Mouse (Mus musculus) neural tube, embryonic 15.5 days (tissue): Measurements from ENCODE around the gene Tmem177. TPM values are rescaled to one million over a fixed set of nuclear protein-coding genes. Genes with fewer than 3 reads are reported as not detected.

Experiments used
- ATAC-seq: fragments of 200-750 bp; cut with Nextera tagmentation; 2 replicates; pipeline ENCODE4 v1.8.0; 2017; ENCODE audit warnings: mild to moderate bottlenecking, moderate TSS enrichment, moderate library complexity; ENCODE audit not compliant: low FRiP score
- H3K27ac ChIP-seq: fragments of 300-500 bp; sonication (generic); replicated peaks from 2 replicates; pipeline ENCODE4 v1.5.1; 2015; ENCODE audit warnings: mild to moderate bottlenecking, inconsistent platforms
- H3K27me3 ChIP-seq: fragments of 300-500 bp; sonication (generic); replicated peaks from 2 replicates; pipeline ENCODE4 v1.6.1; 2015; ENCODE audit warnings: inconsistent platforms
- H3K36me3 ChIP-seq: fragments of 300-500 bp; sonication (generic); 2 replicates; pipeline ENCODE4 v1.6.1; 2015; ENCODE audit warnings: inconsistent platforms
- H3K4me1 ChIP-seq: fragments of 300-500 bp; sonication (generic); 2 replicates; pipeline ENCODE4 v1.6.1; 2015; ENCODE audit warnings: inconsistent platforms
- H3K4me2 ChIP-seq: fragments of 300-500 bp; sonication (generic); 2 replicates; pipeline ENCODE4 v1.6.1; 2015; ENCODE audit warnings: inconsistent platforms, mild to moderate bottlenecking, moderate library complexity
- H3K4me3 ChIP-seq: fragments of 300-500 bp; sonication (generic); replicated peaks from 2 replicates; pipeline ENCODE4 v1.5.1; 2015; ENCODE audit warnings: mild to moderate bottlenecking, inconsistent platforms
- H3K9ac ChIP-seq: fragments of 300-500 bp; sonication (generic); replicated peaks from 2 replicates; pipeline ENCODE4 v1.6.1; 2015; ENCODE audit warnings: mild to moderate bottlenecking, inconsistent platforms
- H3K9me3 ChIP-seq: fragments of 300-500 bp; sonication (generic); replicated peaks from 2 replicates; pipeline ENCODE4 v1.6.1; 2016; ENCODE audit warnings: inconsistent platforms
- WGBS: fragments of 180-500 bp; shearing (Covaris S2); methylation state at CpG from one replicate; pipeline ENCODE4 v1.1.7; 2015; ENCODE audit warnings: mixed read lengths; 5-methylcytosine and 5-hydroxymethylcytosine counted together
- polyA plus RNA-seq: library from polyadenylated mRNA; unstranded; fragments of >200 nt; fragmentation: Nextera tagmentation; extraction: Ambion mirVana; gene quantifications from 2 replicates; pipeline ENCODE4 v1.2.1, GENCODE M21; 2015

Gene Tmem177
- polyA plus RNA-seq, 1 experiment from 2014 or later = 5.9 TPM

- Histone ChIP-seq H3K4me1 (no peaks in the 10 kb centered on the region), H3K9ac (no peak overlapping the region), H3K4me2 (no peak overlapping the region), H3K9me3 (no peaks in the 10 kb centered on the region), H3K36me3 (no peaks in the 10 kb centered on the region), H3K4me3 (no peak overlapping the region), H3K27ac (no peak overlapping the region), H3K27me3 (no peaks in the 10 kb centered on the region)
- 74% methylated on average over 7 of the region's 7 CpGs for WGBS
- ATAC-seq = no peak
Measured at GRCm38 (mm10) chr1:119886320-119886719, 26.7 kb downstream of the Tmem177 start.

GRCm38 (mm10) chr1:119884272-119884671 lies 28.7 kb downstream of the Tmem177 start:
- H3K36me3 ChIP-seq = no peaks in the 10 kb centered on the region
- H3K27ac ChIP-seq = no peak overlapping the region
- no peak for ATAC-seq
- H3K4me3 ChIP-seq = no peak overlapping the region
- no peaks in the 10 kb centered on the region for H3K9me3 ChIP-seq
- no peak overlapping the region for H3K9ac ChIP-seq
- no peaks in the 10 kb centered on the region for H3K27me3 ChIP-seq
- no peak overlapping the region for H3K4me2 ChIP-seq
- H3K4me1 ChIP-seq = peaks cover 6% of the 10 kb centered on the region; the same call in 1 of the 2 replicates
- WGBS = 81% methylated on average over 3 of the region's 3 CpGs

DNA sequence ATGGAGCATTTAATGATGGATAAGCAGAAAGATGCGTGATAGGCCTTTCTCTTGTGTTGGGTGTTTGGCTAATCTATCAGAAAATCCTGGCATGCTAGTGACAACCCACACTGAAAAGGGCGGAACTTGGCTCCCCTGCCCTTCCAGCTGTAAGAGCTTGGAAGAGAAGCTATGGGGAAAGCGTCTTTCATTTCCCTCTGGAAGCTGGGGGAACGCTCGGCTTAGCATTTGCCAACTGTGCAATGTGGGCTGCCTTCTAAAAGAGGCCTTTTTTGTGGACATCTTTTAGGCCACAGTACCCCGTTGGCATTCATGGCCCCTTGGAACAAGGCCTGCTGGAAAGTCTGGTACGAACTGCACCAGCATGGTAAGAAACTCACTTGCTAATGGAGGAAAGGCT lies 34.1 kb downstream of the Tmem177 start:
- Histone ChIP-seq H3K4me1 (peaks cover 12% of the 10 kb centered on the region; the same call in 1 of the 2 replicates), H3K9ac (no peak overlapping the region), H3K27me3 (no peaks in the 10 kb centered on the region), H3K9me3 (no peaks in the 10 kb centered on the region), H3K4me2 (no peak overlapping the region), H3K36me3 (no peaks in the 10 kb centered on the region), H3K27ac (peak overlapping the region; percentile 58; the same call in 1 of the 2 replicates), H3K4me3 (no peak overlapping the region)
- peak; percentile 69 for ATAC-seq
- WGBS = 60% methylated on average over 7 of the region's 7 CpGs

- Histone ChIP-seq H3K4me2 (no peak overlapping the region), H3K4me1 (peaks cover 12% of the 10 kb centered on the region; the same call in 1 of the 2 replicates), H3K9ac (no peak overlapping the region), H3K9me3 (no peaks in the 10 kb centered on the region), H3K27ac (no peak overlapping the region), H3K27me3 (no peaks in the 10 kb centered on the region), H3K4me3 (no peak overlapping the region), H3K36me3 (no peaks in the 10 kb centered on the region)
- WGBS = 93% methylated on average over 4 of the region's 4 CpGs
- no peak for ATAC-seq
Measured at GRCm38 (mm10) chr1:119877469-119877868, 35.5 kb downstream of the Tmem177 start.

- no peak overlapping the region for H3K9ac ChIP-seq
- no peaks in the 10 kb centered on the region for H3K36me3 ChIP-seq
- 38% methylated on average over 13 of the region's 13 CpGs for WGBS
- H3K9me3 ChIP-seq = no peaks in the 10 kb centered on the region
- peaks cover 3% of the 10 kb centered on the region for H3K4me1 ChIP-seq
- no peaks in the 10 kb centered on the region for H3K27me3 ChIP-seq
- no peak overlapping the region for H3K4me2 ChIP-seq
- H3K27ac ChIP-seq = no peak overlapping the region
- no peak for ATAC-seq
- H3K4me3 ChIP-seq = no peak overlapping the region
Measured at GRCm38 (mm10) chr1:119868395-119869161, 44.4 kb downstream of the Tmem177 start.

GRCm38 (mm10) chr1:119867300-119867699 lies 45.7 kb downstream of the Tmem177 start:
- no peak overlapping the region for H3K27ac ChIP-seq
- H3K27me3 ChIP-seq = no peaks in the 10 kb centered on the region
- H3K4me3 ChIP-seq = no peak overlapping the region
- H3K4me1 ChIP-seq = peaks cover 3% of the 10 kb centered on the region
- ATAC-seq = no peak
- H3K4me2 ChIP-seq = no peak overlapping the region
- no peak overlapping the region for H3K9ac ChIP-seq
- no peaks in the 10 kb centered on the region for H3K36me3 ChIP-seq
- WGBS = 50% methylated on average over 2 of the region's 2 CpGs
- H3K9me3 ChIP-seq = no peaks in the 10 kb centered on the region

DNA sequence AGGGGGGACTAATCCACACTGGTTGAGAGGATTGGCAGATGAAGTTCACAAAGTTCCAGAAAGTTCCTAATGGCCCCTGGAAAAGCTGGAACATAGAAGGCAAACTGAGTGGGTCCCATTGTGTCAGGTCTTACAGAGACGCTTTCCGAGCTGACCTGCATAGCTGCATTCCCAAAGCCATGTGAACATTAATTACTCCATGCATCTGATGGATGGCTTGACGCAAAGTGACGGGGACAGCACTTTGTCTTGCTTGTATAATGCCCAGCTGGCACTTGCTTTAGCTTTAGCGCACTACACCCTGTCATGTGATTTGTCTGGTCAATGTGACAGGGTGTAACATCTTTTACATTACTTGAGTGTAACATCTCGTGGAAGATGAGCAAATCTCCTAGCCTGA lies 47.7 kb downstream of the Tmem177 start:
- Histone ChIP-seq H3K4me2 (no peak overlapping the region), H3K36me3 (no peaks in the 10 kb centered on the region), H3K9me3 (no peaks in the 10 kb centered on the region), H3K4me3 (no peak overlapping the region), H3K27me3 (no peaks in the 10 kb centered on the region), H3K9ac (no peak overlapping the region), H3K27ac (no peak overlapping the region), H3K4me1 (peaks cover 3% of the 10 kb centered on the region)
- no peak for ATAC-seq
- WGBS = 63% methylated on average over 6 of the region's 6 CpGs

- H3K9ac ChIP-seq = no peak overlapping the region
- no peaks in the 10 kb centered on the region for H3K36me3 ChIP-seq
- H3K4me3 ChIP-seq = no peak overlapping the region
- peaks cover 3% of the 10 kb centered on the region for H3K4me1 ChIP-seq
- no peak overlapping the region for H3K27ac ChIP-seq
- no peak for ATAC-seq
- H3K27me3 ChIP-seq = no peaks in the 10 kb centered on the region
- 78% methylated on average over 7 of the region's 7 CpGs for WGBS
- no peaks in the 10 kb centered on the region for H3K9me3 ChIP-seq
- no peak overlapping the region for H3K4me2 ChIP-seq
Measured at GRCm38 (mm10) chr1:119863507-119864296, 49.3 kb downstream of the Tmem177 start.

- WGBS = 84% methylated on average over 5 of the region's 5 CpGs
- Histone ChIP-seq H3K9me3 (0 out of 2 replicates have a peak, but pooled peaks cover 3% of the 10 kb centered on the region), H3K27ac (no peak overlapping the region), H3K27me3 (no peaks in the 10 kb centered on the region), H3K4me1 (no peaks in the 10 kb centered on the region), H3K4me3 (no peak overlapping the region), H3K36me3 (no peaks in the 10 kb centered on the region), H3K4me2 (no peak overlapping the region), H3K9ac (no peak overlapping the region)
- no peak for ATAC-seq
Measured at GRCm38 (mm10) chr1:119859566-119859965, 53.4 kb downstream of the Tmem177 start.

Other genes with a start within 250 kb of the Tmem177 start
- 7.7 and 11.8 TPM in 2 replicates for gene Ptpn4, start 75.6 kb downstream of the Tmem177 start, polyA plus RNA-seq
- gene Cfap221, start 84.0 kb upstream of the Tmem177 start, polyA plus RNA-seq = 0.22 and 0.26 TPM in 2 replicates
- gene Sctr, start 93.7 kb upstream of the Tmem177 start, polyA plus RNA-seq = 0.84 and 0.89 TPM in 2 replicates
- gene Tmem37, start 160.9 kb upstream of the Tmem177 start, polyA plus RNA-seq = 6.5 and 7.7 TPM in 2 replicates
- gene Dbi, start 207.9 kb upstream of the Tmem177 start, polyA plus RNA-seq = 1,502 and 1,904 TPM in 2 replicates
- 17.3 and 17.9 TPM in 2 replicates for gene 3110009E18Rik, start 208.0 kb upstream of the Tmem177 start, polyA plus RNA-seq